Mouse (Mus musculus): ENCODE data around the gene Olfr598. TPM values are rescaled to one million over a fixed set of nuclear protein-coding genes. Genes with fewer than 3 reads are reported as not detected.

The Olfr598 gene
- total RNA-seq, 1 experiment: not detected

- Histone ChIP-seq H3K9ac (ENCODE audit: insufficient read depth, low read depth, low read length, poor library complexity, severe bottlenecking) (no peak within 1 kb of the TSS), H3K9me3 (ENCODE audit: control insufficient read depth, insufficient read depth, low read depth, low read length) (no peaks in the 10 kb centered on the region), H3K27ac (ENCODE audit: insufficient read depth, low read depth, low read length, poor library complexity, severe bottlenecking) (no peak within 1 kb of the TSS), H3K36me3 (ENCODE audit: control insufficient read depth, insufficient read depth, low read length, poor library complexity, severe bottlenecking) (no peaks in the 10 kb centered on the region), H3K4me3 (ENCODE audit: insufficient read depth in 1 of 2, low read depth in 1 of 2, low read length in 2 of 2, poor library complexity in 1 of 2, severe bottlenecking in 1 of 2) (no peak within 1 kb of the TSS), H3K4me1 (ENCODE audit: control insufficient read depth in 2 of 2, insufficient read depth in 2 of 2, low read length in 2 of 2, poor library complexity in 1 of 2) (no peaks in the 10 kb centered on the region)
- in situ Hi-C loops (cut with MboI; ENCODE audit: low sequenced_read_pairs in 2 of 2, unreplicated experiment in 2 of 2): no loop called here
- no peak for DNase-seq (ENCODE audit: low read depth, low spot score)
- TF ChIP-seq ZC3H11A (IDR thresholded peaks at IDR 0.05; ENCODE audit: borderline replicate concordance, low read depth, low read length) (no peak), HCFC1 (IDR thresholded peaks at IDR 0.05; ENCODE audit: borderline replicate concordance, insufficient read depth, low read length) (no peak), MAFK (IDR thresholded peaks at IDR 0.05; ENCODE audit: insufficient read depth, low read depth, low read length) (no peak), ZNF384 (IDR thresholded peaks at IDR 0.05; ENCODE audit: low read depth, low read length) (no peak), CHD2 (IDR thresholded peaks at IDR 0.05; ENCODE audit: low read depth, low read length) (no peak)
Observed at GRCm38 (mm10) chr7:103362555-103362954, 39.2 kb downstream of the Olfr598 start, which contains the start of gene Olfr601. Olfr601 (minus strand) TSS chr7:103362655.

Other genes starting within 250 kb of the Olfr598 start
- gene Olfr584, start 241.7 kb upstream of the Olfr598 start, total RNA-seq (2012; rRNA removed): not detected in 2 replicates
- gene Olfr585, start 225.8 kb upstream of the Olfr598 start, total RNA-seq (2012; rRNA removed): not detected in 2 replicates
- not detected in 2 replicates for gene Olfr586, start 197.9 kb upstream of the Olfr598 start, total RNA-seq (2012; rRNA removed)
- gene Olfr588-ps1, start 182.7 kb upstream of the Olfr598 start, total RNA-seq (2012; rRNA removed): not detected in 2 replicates
- gene Olfr589, start 167.2 kb upstream of the Olfr598 start, total RNA-seq (2012; rRNA removed): not detected in 2 replicates
- gene Olfr591, start 145.2 kb upstream of the Olfr598 start, total RNA-seq (2012; rRNA removed): not detected in 2 replicates
- not detected in 2 replicates for gene Olfr592, start 138.8 kb upstream of the Olfr598 start, total RNA-seq (2012; rRNA removed)
- gene Olfr593, start 111.7 kb upstream of the Olfr598 start, total RNA-seq (2012; rRNA removed): not detected in 2 replicates
- gene Olfr594, start 106.6 kb upstream of the Olfr598 start, total RNA-seq (2012; rRNA removed): not detected in 2 replicates
- 1.3 and 1.4 TPM in 2 replicates for gene Usp17ld, start 71.1 kb upstream of the Olfr598 start, total RNA-seq (2012; rRNA removed)
- gene Olfr596, start 17.9 kb upstream of the Olfr598 start, total RNA-seq (2012; rRNA removed): not detected in 2 replicates
- gene Olfr597, start 7.3 kb upstream of the Olfr598 start, total RNA-seq (2012; rRNA removed): not detected in 2 replicates
- not detected in 2 replicates for gene Olfr599, start 12.3 kb downstream of the Olfr598 start, total RNA-seq (2012; rRNA removed)
- not detected in 2 replicates for gene Olfr600, start 26.1 kb downstream of the Olfr598 start, total RNA-seq (2012; rRNA removed)
- gene Olfr601, start 39.1 kb downstream of the Olfr598 start, total RNA-seq (2012; rRNA removed): not detected in 2 replicates
- not detected in 2 replicates for gene Olfr603, start 62.6 kb downstream of the Olfr598 start, total RNA-seq (2012; rRNA removed)
- gene Usp17lc, start 91.5 kb downstream of the Olfr598 start, total RNA-seq (2012; rRNA removed): 3.7 and 6.4 TPM in 2 replicates
- gene Olfr605, start 121.9 kb downstream of the Olfr598 start, total RNA-seq (2012; rRNA removed): not detected in 2 replicates
- not detected in 2 replicates for gene Olfr606, start 125.5 kb downstream of the Olfr598 start, total RNA-seq (2012; rRNA removed)
- not detected in 2 replicates for gene Olfr607, start 140.6 kb downstream of the Olfr598 start, total RNA-seq (2012; rRNA removed)
- gene Olfr608, start 146.3 kb downstream of the Olfr598 start, total RNA-seq (2012; rRNA removed): not detected in 2 replicates
- not detected in 2 replicates for gene Olfr609, start 174.5 kb downstream of the Olfr598 start, total RNA-seq (2012; rRNA removed)
- gene Olfr610, start 188.6 kb downstream of the Olfr598 start, total RNA-seq (2012; rRNA removed): not detected in 2 replicates
- gene Olfr611, start 197.3 kb downstream of the Olfr598 start, total RNA-seq (2012; rRNA removed): not detected in 2 replicates
- not detected in 2 replicates for gene Olfr612, start 219.1 kb downstream of the Olfr598 start, total RNA-seq (2012; rRNA removed)
- gene Olfr613, start 224.5 kb downstream of the Olfr598 start, total RNA-seq (2012; rRNA removed): not detected in 2 replicates
- not detected in 2 replicates for gene Olfr615, start 232.5 kb downstream of the Olfr598 start, total RNA-seq (2012; rRNA removed)
- gene Olfr616, start 245.6 kb downstream of the Olfr598 start, total RNA-seq (2012; rRNA removed): not detected in 2 replicates
- gene Olfr617, start 249.5 kb downstream of the Olfr598 start, total RNA-seq (2012; rRNA removed): not detected in 2 replicates

All from ES-E14 (cell line).